Mouse (Mus musculus) kidney, postnatal 0 days (tissue): Measurements from ENCODE around the gene H3f3b. TPM values are rescaled to one million over a fixed set of nuclear protein-coding genes. Genes with fewer than 3 reads are reported as not detected.
"Not testable (repeated sequence)": the region's sequence is repeated elsewhere in the genome, so short reads cannot be mapped to it uniquely, and the experiment has no call there.

Source experiments
- ATAC-seq: fragments of 200-750 bp; cut with Nextera tagmentation; replicated peaks from 2 replicates; pipeline ENCODE4 v1.8.0; 2017; ENCODE audit warnings: low read depth, moderate number of reproducible peaks, moderate TSS enrichment, moderate library complexity; ENCODE audit not compliant: low FRiP score
- DNase-seq: peaks from one replicate; pipeline ENCODE4 v3.0.0-alpha.2; 2016; ENCODE audit warnings: low spot score
- H3K27ac ChIP-seq: fragments of 300-500 bp; sonication (generic); 2 replicates; pipeline ENCODE4 v1.5.1; 2014; ENCODE audit warnings: mild to moderate bottlenecking
- H3K27me3 ChIP-seq: fragments of 300-500 bp; sonication (generic); 2 replicates; pipeline ENCODE4 v1.6.1; 2014; ENCODE audit warnings: low read length, mixed read lengths; ENCODE audit not compliant: insufficient read depth
- H3K36me3 ChIP-seq: fragments of 300-500 bp; sonication (generic); 2 replicates; pipeline ENCODE4 v1.6.1; 2014; ENCODE audit warnings: low read length, mixed read lengths; ENCODE audit not compliant: insufficient read depth
- H3K4me1 ChIP-seq: fragments of 300-500 bp; sonication (generic); replicated peaks from 2 replicates; pipeline ENCODE4 v1.6.1; 2014; ENCODE audit warnings: antibody characterized with exemption, low read length, mixed read lengths; ENCODE audit not compliant: insufficient read depth
- H3K4me2 ChIP-seq: fragments of 300-500 bp; sonication (generic); 2 replicates; pipeline ENCODE4 v1.6.1; 2014; ENCODE audit warnings: mild to moderate bottlenecking, low read length, moderate library complexity, mixed read lengths
- H3K4me3 ChIP-seq: fragments of 300-500 bp; sonication (generic); replicated peaks from 2 replicates; pipeline ENCODE4 v1.5.1; 2014; ENCODE audit warnings: low read depth, low read length
- H3K9ac ChIP-seq: fragments of 300-500 bp; sonication (generic); 2 replicates; pipeline ENCODE4 v1.6.1; 2014; ENCODE audit warnings: low read depth, low read length
- H3K9me3 ChIP-seq: fragments of 300-500 bp; sonication (generic); replicated peaks from 2 replicates; pipeline ENCODE4 v1.6.1; 2016; ENCODE audit warnings: low read length, inconsistent platforms, mixed read lengths
- CTCF ChIP-seq: IDR thresholded peaks from 2 replicates; pipeline ENCODE4 v1.5.1; 2016; ENCODE audit warnings: antibody characterized with exemption, low read depth, mild to moderate bottlenecking, moderate library complexity
- WGBS: fragments of 180-500 bp; shearing (Covaris S2); extraction: QIAGEN DNeasy Blood & Tissue Kit; methylation state at CpG from one replicate; pipeline ENCODE4 v1.1.7; 2014; 5-methylcytosine and 5-hydroxymethylcytosine counted together
- polyA plus RNA-seq: library from polyadenylated mRNA; unstranded; fragments of >200 nt; fragmentation: Nextera tagmentation; extraction: Ambion mirVana; gene quantifications from 2 replicates; pipeline ENCODE4 v1.2.1, GENCODE M21; 2015

H3f3b gene
- polyA plus RNA-seq, 1 experiment from 2014 or later, result 1,980 TPM

GRCm38 (mm10) chr11:116019360-116019791 lies 8.4 kb downstream of the H3f3b start:
- no peak overlapping the region for H3K27ac ChIP-seq
- ATAC-seq (0 out of 2 replicates have a peak, but pooled peaks have one; percentile 2), DNase-seq (peak; percentile 49)
- no peak for TF ChIP-seq CTCF
- peaks cover 9% of the 10 kb centered on the region for H3K36me3 ChIP-seq
- 19% methylated on average over 1 of the region's 1 CpGs for WGBS
- H3K4me2 ChIP-seq, result no peak overlapping the region
- no peaks in the 10 kb centered on the region for H3K4me1 ChIP-seq
- no peak overlapping the region for H3K4me3 ChIP-seq
- no peaks in the 10 kb centered on the region for H3K9me3 ChIP-seq
- H3K9ac ChIP-seq, result no peak overlapping the region
- no peaks in the 10 kb centered on the region for H3K27me3 ChIP-seq

GRCm38 (mm10) chr11:116018867-116019266 lies 8.9 kb downstream of the H3f3b start:
- H3K36me3 ChIP-seq, ATAC-seq: not testable (repeated sequence)
- WGBS, result 85% methylated on average over 4 of the region's 4 CpGs

GRCm38 (mm10) chr11:116018106-116018505 lies 9.7 kb downstream of the H3f3b start:
- DNase-seq (peak; percentile 75), ATAC-seq (peak; percentile 27)
- Histone ChIP-seq H3K27ac (no peak overlapping the region), H3K4me2 (no peak overlapping the region), H3K9me3 (no peaks in the 10 kb centered on the region), H3K36me3 (peaks cover 4% of the 10 kb centered on the region), H3K4me1 (no peaks in the 10 kb centered on the region), H3K27me3 (no peaks in the 10 kb centered on the region), H3K4me3 (no peak overlapping the region), H3K9ac (no peak overlapping the region)
- TF ChIP-seq CTCF, result peak; percentile 68
- WGBS, result 37% methylated on average over 6 of the region's 6 CpGs

More at GRCm38 (mm10) chr11:116018867-116019266, 8.9 kb downstream of the H3f3b start:
- H3K9me3 ChIP-seq, H3K4me2 ChIP-seq, H3K27me3 ChIP-seq, H3K4me3 ChIP-seq, H3K4me1 ChIP-seq, DNase-seq, H3K9ac ChIP-seq, H3K27ac ChIP-seq: not testable (repeated sequence)

- DNase-seq (no peak), ATAC-seq (no peak)
- Histone ChIP-seq H3K27ac (no peak overlapping the region), H3K4me3 (no peak overlapping the region), H3K9ac (no peak overlapping the region), H3K4me1 (peaks cover 4% of the 10 kb centered on the region), H3K27me3 (no peaks in the 10 kb centered on the region), H3K4me2 (no peak overlapping the region), H3K36me3 (no peaks in the 10 kb centered on the region), H3K9me3 (no peaks in the 10 kb centered on the region)
- no peak for TF ChIP-seq CTCF
- 54% methylated on average over 8 of the region's 8 CpGs for WGBS
Measured at GRCm38 (mm10) chr11:116014821-116015220, 12.9 kb downstream of the H3f3b start.

- no peaks in the 10 kb centered on the region for H3K27me3 ChIP-seq
- peak within 1 kb of the TSS; percentile 83 for H3K9ac ChIP-seq
- WGBS, result under 1% methylated on average over 55 of the region's 55 CpGs
- TF ChIP-seq CTCF, result no peak
- H3K4me2 ChIP-seq, result peak within 1 kb of the TSS; percentile 95
- peak within 1 kb of the TSS; percentile 94 for H3K27ac ChIP-seq
- DNase-seq (peak; percentile 94), ATAC-seq (peak; percentile 85)
- peak within 1 kb of the TSS; percentile 70 for H3K4me3 ChIP-seq
- H3K4me1 ChIP-seq, result peaks cover 4% of the 10 kb centered on the region
- H3K9me3 ChIP-seq, result no peaks in the 10 kb centered on the region
- 0 out of 2 replicates have a peak, but pooled peaks cover 13% of the 10 kb centered on the region for H3K36me3 ChIP-seq
Measured at GRCm38 (mm10) chr11:116012262-116012947, 15.4 kb downstream of the H3f3b start, which contains the start of gene Galk1. Galk1 (minus strand) TSS chr11:116012719.

- Histone ChIP-seq H3K4me3 (peak overlapping the region; percentile 70), H3K4me1 (peaks cover 4% of the 10 kb centered on the region), H3K27ac (peak overlapping the region; percentile 94), H3K9ac (peak overlapping the region; percentile 83), H3K27me3 (no peaks in the 10 kb centered on the region), H3K9me3 (no peaks in the 10 kb centered on the region), H3K36me3 (0 out of 2 replicates have a peak, but pooled peaks cover 13% of the 10 kb centered on the region), H3K4me2 (peak overlapping the region; percentile 95)
- ATAC-seq (no peak; the same call in 1 of the 2 replicates), DNase-seq (no peak)
- WGBS, result 18% methylated on average over 14 of the region's 14 CpGs
- no peak for TF ChIP-seq CTCF
Measured at GRCm38 (mm10) chr11:116011529-116012261, 16.1 kb downstream of the H3f3b start.
